9 mouse cellular contexts compared by ENCODE assay signal in genomic region chr4:36951955-36952215, GRCm38 (mm10). TPM values are rescaled to one million over a fixed set of nuclear protein-coding genes. Genes with fewer than 3 reads are reported as not detected.
DNase-seq lines count a peak whose midpoint lies in the region; ATAC-seq and TF ChIP-seq lines count a peak whose summit lies in the region.
"Had no signal": no experiment of that assay in that cellular context is flagged by ENCODE, and none has a peak within 500 bp of the region (broad histone marks: within the 10 kb centered on the region; RNA-seq: fewer than 3 reads in every experiment).

No protein-coding gene starts in this region.

- H3K27ac ChIP-seq in kidney, postnatal 0 days = no peak overlapping the region
- no peak overlapping the region for H3K27ac ChIP-seq in embryonic facial prominence, embryonic 15.5 days (replicated peaks)
- H3K27ac ChIP-seq in limb, embryonic 11.5 days (replicated peaks; ENCODE audit: low read depth, low read length) = no peak overlapping the region
- H3K27ac ChIP-seq in neural tube, embryonic 14.5 days (ENCODE audit: low read depth, low read length) = peak overlapping the region; percentile 73; the same call in 1 of the 2 replicates

- peak overlapping the region; percentile 80 for H3K4me2 ChIP-seq in kidney, postnatal 0 days (ENCODE audit: low read length)
- H3K4me2 ChIP-seq in embryonic facial prominence, embryonic 15.5 days (replicated peaks) = peak overlapping the region; percentile 99
- H3K4me2 ChIP-seq in limb, embryonic 11.5 days (ENCODE audit: low read depth, severe bottlenecking) = peak overlapping the region; percentile 93
- H3K4me2 ChIP-seq in neural tube, embryonic 14.5 days (ENCODE audit: low read depth, low read length) = peak overlapping the region; percentile 87

- H3K4me1 ChIP-seq in kidney, postnatal 0 days (replicated peaks; ENCODE audit: insufficient read depth, low read length) = peaks cover 5% of the 10 kb centered on the region; the same call in 1 of the 2 replicates
- H3K4me1 ChIP-seq in embryonic facial prominence, embryonic 15.5 days = peaks cover 20% of the 10 kb centered on the region
- 0 out of 2 replicates have a peak, but pooled peaks cover 3% of the 10 kb centered on the region for H3K4me1 ChIP-seq in limb, embryonic 11.5 days (ENCODE audit: control insufficient read depth, insufficient read depth, low read length)
- H3K4me1 ChIP-seq in neural tube, embryonic 14.5 days (ENCODE audit: control insufficient read depth, insufficient read depth, low read length) = no peaks in the 10 kb centered on the region

- H3K36me3 ChIP-seq in kidney, postnatal 0 days (ENCODE audit: insufficient read depth, low read length) = no peaks in the 10 kb centered on the region
- H3K36me3 ChIP-seq in embryonic facial prominence, embryonic 15.5 days = no peaks in the 10 kb centered on the region
- H3K36me3 ChIP-seq in limb, embryonic 11.5 days (ENCODE audit: control insufficient read depth, insufficient read depth, low read length) = no peaks in the 10 kb centered on the region
- H3K36me3 ChIP-seq in neural tube, embryonic 14.5 days (ENCODE audit: control insufficient read depth, insufficient read depth, low read length) = no peaks in the 10 kb centered on the region

- H3K27me3 ChIP-seq in kidney, postnatal 0 days (ENCODE audit: insufficient read depth, low read length) = peaks cover 43% of the 10 kb centered on the region
- H3K27me3 ChIP-seq in embryonic facial prominence, embryonic 15.5 days = peaks cover 47% of the 10 kb centered on the region
- H3K27me3 ChIP-seq in limb, embryonic 11.5 days (ENCODE audit: control insufficient read depth, insufficient read depth, low read length) = peaks cover 45% of the 10 kb centered on the region
- H3K27me3 ChIP-seq in neural tube, embryonic 14.5 days (ENCODE audit: control insufficient read depth, insufficient read depth, low read length) = peaks cover 10% of the 10 kb centered on the region; the same call in 1 of the 2 replicates

- 0% methylated on average over 7 of the region's 7 CpGs for WGBS in kidney, postnatal 0 days
- 2% methylated on average over 7 of the region's 7 CpGs for WGBS in embryonic facial prominence, embryonic 15.5 days
- WGBS in limb, embryonic 11.5 days = 0% methylated on average over 7 of the region's 7 CpGs
- 0% methylated on average over 7 of the region's 7 CpGs for WGBS in neural tube, embryonic 14.5 days

- no peak for ATAC-seq in kidney, postnatal 0 days (replicated peaks; ENCODE audit: low FRiP score, low read depth)
- no peak for ATAC-seq in embryonic facial prominence, embryonic 15.5 days (ENCODE audit: insufficient number of reproducible peaks, low FRiP score, low TSS enrichment, low read depth)
- ATAC-seq in limb, embryonic 11.5 days (ENCODE audit: insufficient number of reproducible peaks, low FRiP score, low TSS enrichment, low read depth) = no peak
- ATAC-seq in neural tube, embryonic 14.5 days (ENCODE audit: low read depth) = no peak; the same call in 1 of the 2 replicates
- ATAC-seq: Patski had no signal

- TF ChIP-seq CTCF in kidney, postnatal 0 days (IDR thresholded peaks at IDR 0.05; ENCODE audit: low read depth) = no peak

- no peaks in the 10 kb centered on the region for H3K9me3 ChIP-seq in kidney, postnatal 0 days (replicated peaks; ENCODE audit: low read length)
- no peaks in the 10 kb centered on the region for H3K9me3 ChIP-seq in embryonic facial prominence, embryonic 15.5 days (replicated peaks)
- H3K9me3 ChIP-seq in limb, embryonic 11.5 days (ENCODE audit: control insufficient read depth, low read length) = no peaks in the 10 kb centered on the region
- no peaks in the 10 kb centered on the region for H3K9me3 ChIP-seq in neural tube, embryonic 14.5 days (ENCODE audit: control insufficient read depth, low read length)

- DNase-seq in kidney, postnatal 0 days (ENCODE audit: low spot score) = no peak
- DNase-seq in kidney, adult 11 months = no peak
- DNase-seq in limb, embryonic 11.5 days (ENCODE audit: low spot score) = peak; percentile 56
- DNase-seq in cerebellum, adult 11 months = no peak
- no peak for DNase-seq in spleen, postnatal 14 days (ENCODE audit: low spot score in 2 of 2)
- DNase-seq in ovary, postnatal 36 days (ENCODE audit: low spot score) = no peak

- peak overlapping the region; percentile 42 for H3K4me3 ChIP-seq in kidney, postnatal 0 days (replicated peaks; ENCODE audit: low read depth, low read length)
- peak overlapping the region; percentile 53 for H3K4me3 ChIP-seq in embryonic facial prominence, embryonic 15.5 days (replicated peaks)
- H3K4me3 ChIP-seq in limb, embryonic 11.5 days (ENCODE audit: low read depth, low read length) = peak overlapping the region; percentile 52
- peak overlapping the region; percentile 63 for H3K4me3 ChIP-seq in neural tube, embryonic 14.5 days (ENCODE audit: low read depth, low read length)

- H3K9ac ChIP-seq in kidney, postnatal 0 days (ENCODE audit: low read depth, low read length) = no peak overlapping the region
- no peak overlapping the region for H3K9ac ChIP-seq in embryonic facial prominence, embryonic 15.5 days
- no peak overlapping the region; the same call in 1 of the 2 replicates for H3K9ac ChIP-seq in limb, embryonic 11.5 days (ENCODE audit: low read length)
- H3K9ac ChIP-seq in neural tube, embryonic 14.5 days (replicated peaks; ENCODE audit: low read depth, low read length) = peak overlapping the region; percentile 71

RNA-seq across cellular contexts. Expression of gene Lingo2, which starts 0.3 kb away (rescaled TPM):
- 0.05 and 0.17 TPM in 2 replicates for polyA plus RNA-seq in kidney, postnatal 0 days (2015; fragmentation: Nextera tagmentation; extraction: Ambion mirVana)
- 4.6 and 5.5 TPM in 2 replicates for polyA plus RNA-seq in embryonic facial prominence, embryonic 15.5 days (2015; fragmentation: Nextera tagmentation; extraction: Ambion mirVana)
- 0.61 and 1.1 TPM in 2 replicates for polyA plus RNA-seq in limb, embryonic 11.5 days (2014; fragmentation: Nextera tagmentation; extraction: Ambion mirVana)
- 107 and 134 TPM in 2 replicates for polyA plus RNA-seq in neural tube, embryonic 14.5 days (2014; fragmentation: Nextera tagmentation; extraction: Ambion mirVana)
- polyA plus RNA-seq: Patski had no signal

Comparison
In these comparisons a context has a peak if more than half of its experiments do, and no peak if none do; other contexts are left out.
1. RNA of gene Lingo2, which starts 0.3 kb away (polyA plus RNA-seq): 107 to 134 TPM in neural tube, embryonic 14.5 days; 4.6 to 5.5 TPM in embryonic facial prominence, embryonic 15.5 days, 0.61 to 1.1 TPM in limb, embryonic 11.5 days and 0.05 to 0.17 TPM in kidney, postnatal 0 days; every median in the first group is over 10 times any median in the second.
2. Peak in every context shown above with its lines, with median percentiles within 50 percentile points of each other: H3K4me2 ChIP-seq and H3K4me3 ChIP-seq.